Mouse (Mus musculus) left cerebral cortex, adult 11 months (tissue): ENCODE data around the gene Osbpl6.

Experiments
- DNase-seq: peaks from one replicate; pipeline ENCODE4 v3.0.0; 2022; ENCODE audit warnings: low spot score

Osbpl6 gene

DNA sequence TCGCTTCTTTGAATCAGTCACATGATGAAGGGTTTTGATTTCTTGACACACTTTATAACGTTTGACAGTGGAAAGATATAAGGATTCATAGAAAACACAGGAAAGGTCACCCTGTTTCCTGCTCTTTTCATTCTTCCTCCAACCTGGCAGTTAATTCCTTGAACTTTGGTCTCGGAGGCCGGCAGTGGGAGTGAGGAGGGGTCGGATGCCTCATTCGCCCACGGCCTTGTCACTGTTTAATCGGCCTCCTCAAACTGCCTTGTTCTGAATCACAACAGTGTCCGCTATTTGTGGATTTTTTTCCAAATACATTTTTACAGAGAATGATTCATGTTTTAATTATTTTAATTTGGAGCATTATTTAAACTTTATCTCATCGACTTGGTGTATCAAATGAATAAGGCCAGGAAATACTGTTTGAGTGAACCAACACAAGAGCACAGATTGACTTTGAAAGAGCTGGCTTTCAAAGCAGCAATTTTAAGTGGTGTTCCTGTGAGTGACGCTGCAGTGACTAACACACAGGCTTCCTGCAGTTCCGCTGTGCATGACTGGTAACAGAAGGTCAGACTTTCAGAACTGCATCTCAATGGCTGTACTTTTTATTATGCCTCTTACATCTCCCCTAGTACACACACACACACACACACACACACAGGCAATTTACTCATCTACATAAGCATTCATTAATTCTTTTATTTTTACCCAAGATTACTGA lies 98.0 kb downstream of the Osbpl6 start:
- DNase-seq: no peak

DNA sequence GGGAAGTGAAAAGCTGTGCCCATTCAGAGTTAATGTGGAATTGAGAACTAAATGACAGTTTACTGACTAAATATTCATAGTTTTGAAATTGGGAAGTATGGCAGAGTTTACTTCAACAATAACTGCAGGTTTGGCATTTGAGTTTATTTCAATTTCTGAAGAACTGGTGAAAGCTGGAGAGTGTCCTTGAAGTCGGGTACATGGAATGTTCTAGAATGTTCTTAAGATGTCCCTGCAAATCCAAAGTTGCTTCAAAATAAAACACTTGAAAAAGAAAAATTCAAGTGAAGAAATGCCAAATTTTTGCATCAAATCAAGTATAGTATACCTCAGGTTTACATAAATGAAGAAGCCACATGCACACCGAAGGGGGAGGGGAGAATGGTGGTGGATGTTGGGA lies 98.7 kb downstream of the Osbpl6 start:
- no peak for DNase-seq

DNA sequence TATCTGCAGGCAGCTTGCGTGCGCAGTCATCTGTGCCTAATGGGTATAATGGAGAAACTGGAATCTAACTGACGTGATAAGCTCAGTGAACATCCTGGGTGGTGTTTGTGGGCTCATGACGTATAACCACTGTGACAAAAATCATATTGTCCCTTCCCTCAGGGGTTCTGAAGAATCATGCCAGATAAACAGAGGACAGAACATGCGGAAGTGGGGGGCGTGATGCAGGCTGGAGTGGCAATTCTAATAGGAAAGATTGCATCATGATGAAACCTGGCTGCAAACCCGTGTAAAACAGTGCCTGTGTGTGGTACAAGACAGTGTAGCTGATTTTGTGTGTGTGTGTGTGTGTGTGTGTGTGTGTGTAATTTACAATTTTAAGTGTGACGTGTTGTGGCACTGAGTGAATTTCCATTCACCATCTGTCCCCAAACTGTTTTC lies 105.0 kb downstream of the Osbpl6 start:
- DNase-seq: no peak

DNA sequence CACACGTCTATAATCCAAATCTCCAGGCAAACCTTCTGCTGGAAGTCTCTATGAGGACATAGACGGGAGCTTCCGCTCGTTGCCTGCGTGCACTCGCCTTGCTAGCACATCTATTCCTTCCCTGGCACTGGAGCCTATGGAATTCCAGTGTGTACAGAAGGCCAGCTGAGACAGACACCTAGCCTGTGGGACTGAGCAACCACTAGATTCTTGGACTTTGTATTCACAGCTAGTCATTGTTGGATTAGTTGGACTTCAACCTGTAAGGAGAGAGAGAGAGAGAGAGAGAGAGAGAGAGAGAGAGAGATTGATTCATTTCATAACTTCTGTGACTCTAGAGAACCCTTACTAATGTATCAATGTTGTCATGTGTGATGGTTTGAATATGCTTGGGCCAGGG lies 105.8 kb downstream of the Osbpl6 start:
- DNase-seq: no peak

DNA sequence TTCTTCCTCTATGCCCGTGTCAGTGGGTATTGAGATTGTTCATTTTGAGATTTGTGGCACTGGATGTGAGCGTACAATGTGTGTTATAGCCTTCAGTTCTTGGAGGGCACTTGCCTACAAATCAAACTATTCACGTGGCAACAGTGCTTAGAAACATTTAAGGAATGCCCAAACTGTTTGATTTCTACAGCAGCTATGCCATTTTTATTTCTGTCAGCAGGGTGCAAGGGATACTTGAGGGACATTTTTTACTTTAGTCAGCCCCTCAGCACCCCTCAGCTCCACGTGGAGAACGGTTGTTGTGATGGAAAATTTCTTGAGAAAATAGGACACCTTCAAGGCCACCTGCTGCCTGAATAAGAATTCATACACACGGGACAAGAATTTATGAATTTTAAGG lies 106.6 kb downstream of the Osbpl6 start:
- no peak for DNase-seq

DNA sequence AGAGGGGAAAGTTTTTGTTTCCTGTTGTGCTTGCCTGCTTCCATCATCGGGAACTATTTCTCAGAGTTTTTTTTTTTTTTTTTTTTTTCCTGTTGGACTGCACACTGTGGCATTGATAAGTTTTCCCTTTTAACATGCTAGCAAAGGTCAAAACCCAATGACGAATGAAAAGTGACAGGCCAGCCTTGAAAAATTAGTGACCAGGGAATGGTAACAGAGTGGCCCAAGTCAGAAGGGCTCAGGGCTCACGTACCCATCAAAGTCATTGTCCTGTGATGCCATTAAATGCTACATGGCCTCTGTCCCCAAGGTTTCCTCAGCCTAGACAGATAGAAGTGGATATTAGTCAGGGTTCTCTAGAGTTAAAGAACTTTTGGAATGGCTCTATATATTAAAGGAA lies 107.0 kb downstream of the Osbpl6 start:
- no peak for DNase-seq

DNA sequence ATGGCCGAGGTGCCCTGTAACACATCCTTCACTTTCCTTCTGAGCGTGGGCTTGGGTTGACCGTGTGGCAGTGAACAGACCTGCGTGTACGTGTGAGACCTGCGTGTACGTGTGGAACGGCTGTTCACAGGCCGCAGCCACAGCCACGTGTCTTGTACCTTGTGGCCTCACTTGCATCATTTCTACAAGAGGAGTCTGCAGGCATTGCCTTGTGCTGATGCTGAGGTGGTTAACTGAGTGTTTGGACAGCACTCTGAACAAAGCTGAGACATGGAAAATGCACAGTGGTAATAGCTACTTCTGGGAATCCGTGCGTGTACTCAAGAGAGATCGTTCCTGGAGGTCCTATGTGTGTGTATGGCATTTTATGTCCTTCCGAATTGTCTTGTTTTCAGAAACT lies 111.2 kb downstream of the Osbpl6 start:
- no peak for DNase-seq

DNA sequence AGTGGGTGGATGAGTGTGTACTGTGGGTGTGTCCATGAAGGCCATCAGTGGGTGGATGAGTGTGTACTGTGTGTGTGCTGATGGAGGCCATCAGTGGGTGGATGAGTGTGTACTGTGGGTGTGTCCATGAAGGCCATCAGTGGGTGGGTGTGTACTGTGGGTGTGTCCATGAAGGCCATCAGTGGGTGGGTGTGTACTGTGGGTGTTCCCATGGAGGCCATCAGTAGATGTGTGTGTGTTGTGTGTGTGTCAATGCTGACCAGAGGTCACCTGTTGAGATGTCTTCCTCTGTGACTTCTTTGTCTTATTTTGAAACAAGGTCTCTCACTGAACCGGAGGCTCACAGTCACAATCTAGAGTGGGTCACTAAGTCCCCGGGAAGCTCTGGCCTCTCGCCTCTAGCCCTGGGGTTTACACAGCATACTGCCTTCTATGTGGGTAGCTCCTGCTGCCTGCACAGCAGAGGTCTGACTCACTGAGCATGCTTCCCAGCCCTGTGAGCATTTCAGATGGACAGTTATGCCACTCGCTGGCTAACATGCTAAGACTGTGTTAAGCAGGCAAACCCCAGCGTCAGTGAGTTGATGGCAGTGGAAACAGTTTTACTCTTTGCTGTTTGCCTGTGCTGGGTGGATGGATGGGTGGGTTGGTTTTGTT lies 112.2 kb downstream of the Osbpl6 start:
- DNase-seq: no peak

DNA sequence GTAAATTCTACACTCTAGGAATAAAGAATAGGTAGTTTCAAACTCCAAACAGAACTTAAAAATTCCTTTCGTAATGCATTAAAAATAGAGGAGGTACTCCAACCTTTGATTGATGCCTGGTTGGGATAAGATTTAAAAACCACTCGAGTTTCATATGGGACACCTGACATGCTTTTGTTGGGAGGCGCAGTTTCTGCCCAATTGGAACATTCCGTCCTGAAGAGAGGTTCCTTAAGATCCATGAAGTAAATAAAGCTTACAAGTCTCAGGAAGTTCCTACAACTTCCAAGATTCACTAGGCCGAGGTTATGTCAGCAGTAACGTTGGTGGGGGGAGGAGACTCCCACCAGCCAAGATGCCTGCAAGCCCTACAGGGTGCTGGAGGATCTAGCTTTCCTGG lies 115.3 kb downstream of the Osbpl6 start:
- no peak for DNase-seq

DNA sequence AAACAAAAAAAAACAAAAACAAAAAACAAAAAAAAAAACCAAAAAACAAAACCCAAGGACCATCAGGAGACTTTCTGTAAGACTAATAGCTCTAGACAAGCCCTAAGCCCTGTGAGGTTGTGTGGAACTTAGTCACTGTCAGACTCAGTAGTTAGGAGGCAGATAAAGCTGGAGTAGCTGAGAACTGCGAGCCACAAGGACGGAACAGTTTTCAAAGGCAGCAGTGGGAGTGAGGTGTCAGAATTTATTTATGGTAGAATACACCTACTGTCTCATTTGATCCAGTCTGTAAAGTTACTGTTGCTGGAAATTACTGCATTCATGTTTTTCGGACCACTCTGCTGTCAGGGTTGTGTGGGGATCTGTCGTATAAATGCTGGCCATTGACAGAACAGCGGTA lies 118.1 kb downstream of the Osbpl6 start:
- no peak for DNase-seq

DNA sequence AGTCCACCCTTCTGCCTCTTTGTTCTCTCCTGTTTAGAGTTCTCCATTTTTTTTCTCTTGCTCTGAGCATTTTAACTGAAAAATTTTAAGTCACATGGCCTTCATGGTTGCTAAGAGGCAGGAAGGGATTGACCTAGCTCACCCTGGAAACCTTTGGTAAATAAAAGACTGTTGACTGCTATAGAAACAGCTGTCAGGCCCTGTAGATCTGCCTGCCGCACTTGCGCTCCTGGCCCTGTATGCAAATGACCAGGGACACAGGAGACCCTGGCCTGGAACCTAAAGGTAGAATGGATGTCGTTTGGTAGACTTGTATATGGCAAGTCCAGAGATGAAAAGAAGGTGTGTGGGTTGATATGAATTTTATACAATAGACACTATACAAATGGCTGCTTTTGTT lies 119.3 kb downstream of the Osbpl6 start:
- no peak for DNase-seq

DNA sequence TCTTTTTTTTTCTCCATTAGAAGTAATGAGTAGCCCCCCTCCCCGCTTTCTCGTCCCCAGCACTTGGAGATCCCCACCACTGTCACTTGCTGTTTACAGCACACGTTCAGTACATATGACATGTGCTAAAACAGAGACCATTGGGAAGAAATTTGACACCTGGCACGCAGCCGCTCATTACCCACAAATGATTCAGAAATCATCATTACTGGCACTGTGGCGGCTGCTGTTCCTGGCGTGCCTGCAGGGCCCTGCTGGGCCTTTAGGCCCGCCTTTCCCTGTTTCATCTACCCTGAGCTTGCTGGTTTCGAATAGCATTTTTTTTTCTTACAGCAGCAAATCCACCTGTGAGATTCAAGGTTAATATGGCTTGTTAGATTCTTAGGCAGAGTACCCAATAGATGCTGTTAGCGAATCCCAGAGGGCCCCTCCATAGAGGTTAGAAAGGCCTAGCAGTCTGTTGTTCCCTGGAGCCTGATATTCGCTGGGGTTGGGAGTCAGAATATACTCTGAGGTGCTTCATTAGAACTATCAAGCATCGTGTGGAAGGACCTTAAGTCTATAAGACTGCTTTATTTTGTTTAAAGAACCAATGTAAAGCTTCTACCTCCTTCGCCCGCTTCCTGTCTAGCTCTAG lies 126.3 kb downstream of the Osbpl6 start:
- DNase-seq: no peak

DNA sequence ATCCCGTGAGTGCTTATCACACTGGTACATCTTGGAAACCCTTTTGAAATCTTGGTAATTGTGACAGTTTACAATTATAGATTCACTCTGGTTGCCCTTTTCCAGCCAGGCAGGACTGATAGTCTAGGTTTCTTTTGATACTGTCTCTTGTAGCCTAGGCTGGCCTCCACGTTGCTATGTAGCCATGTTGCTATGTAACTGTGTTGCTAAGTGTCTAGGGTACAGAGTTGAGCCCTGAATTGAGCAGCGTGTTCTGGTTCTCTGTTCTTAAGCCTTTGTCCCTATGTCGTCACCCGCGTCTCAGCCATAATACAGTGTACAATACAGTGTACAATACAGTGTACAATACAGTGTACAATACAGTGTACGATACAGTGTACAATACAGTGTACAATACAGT lies 128.6 kb downstream of the Osbpl6 start:
- no peak for DNase-seq

DNA sequence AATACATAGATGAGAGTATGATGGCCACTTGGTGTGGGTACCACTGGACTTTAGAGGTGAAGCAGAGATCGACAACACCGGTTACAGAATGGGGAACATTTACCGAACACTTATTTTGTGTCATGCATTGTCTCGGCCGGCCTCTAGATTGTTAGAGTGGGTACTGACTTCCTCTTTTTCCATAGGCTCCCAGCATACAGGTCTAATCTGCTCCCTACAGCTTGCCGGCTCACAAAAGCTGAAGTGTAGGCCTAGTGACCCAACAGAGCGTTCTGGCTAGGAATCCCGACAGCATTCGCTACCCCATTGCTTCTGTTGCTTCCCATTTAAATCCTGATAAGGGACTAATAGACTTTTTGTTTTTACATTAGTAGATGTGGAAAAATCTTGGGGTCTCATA lies 135.6 kb downstream of the Osbpl6 start:
- DNase-seq: no peak

DNA sequence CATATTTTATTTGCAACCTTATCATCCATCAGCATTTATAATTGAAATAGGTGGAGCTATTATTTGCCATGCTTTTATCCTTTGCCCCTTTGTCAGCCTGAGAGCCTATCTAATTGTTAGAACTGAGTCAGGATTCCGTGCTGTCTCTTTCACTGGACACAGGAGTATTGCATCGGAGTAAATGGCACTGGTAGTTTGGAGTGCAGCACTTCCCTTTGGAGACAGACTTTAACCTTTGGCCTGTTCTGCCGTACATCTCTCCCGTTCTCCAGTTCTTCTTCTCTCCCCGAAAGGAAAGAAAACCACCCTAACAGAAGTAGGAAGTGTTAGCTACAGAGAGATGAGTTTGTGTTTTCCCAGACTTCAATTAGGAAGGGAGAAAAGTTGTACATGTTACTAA lies 136.6 kb downstream of the Osbpl6 start:
- no peak for DNase-seq

DNA sequence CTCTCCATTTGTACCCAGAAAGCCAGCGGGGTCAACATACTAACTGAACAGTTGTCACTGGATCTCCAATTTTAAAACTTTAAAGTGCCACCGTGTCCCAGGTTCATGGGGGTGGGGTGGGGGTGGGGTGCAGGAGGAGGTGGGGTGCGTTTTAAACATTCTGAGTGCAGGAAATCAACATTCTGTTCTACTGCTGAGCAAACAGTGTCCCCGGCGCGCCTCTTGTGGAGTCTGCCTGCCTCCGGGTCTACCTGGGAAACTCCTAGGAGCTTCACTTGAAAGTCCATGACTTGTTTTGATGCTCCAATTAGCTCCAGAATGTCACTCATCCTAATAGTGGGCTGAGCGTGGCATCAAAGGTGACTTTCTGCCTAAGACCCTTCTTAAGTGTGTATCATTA lies 139.2 kb downstream of the Osbpl6 start:
- no peak for DNase-seq

DNA sequence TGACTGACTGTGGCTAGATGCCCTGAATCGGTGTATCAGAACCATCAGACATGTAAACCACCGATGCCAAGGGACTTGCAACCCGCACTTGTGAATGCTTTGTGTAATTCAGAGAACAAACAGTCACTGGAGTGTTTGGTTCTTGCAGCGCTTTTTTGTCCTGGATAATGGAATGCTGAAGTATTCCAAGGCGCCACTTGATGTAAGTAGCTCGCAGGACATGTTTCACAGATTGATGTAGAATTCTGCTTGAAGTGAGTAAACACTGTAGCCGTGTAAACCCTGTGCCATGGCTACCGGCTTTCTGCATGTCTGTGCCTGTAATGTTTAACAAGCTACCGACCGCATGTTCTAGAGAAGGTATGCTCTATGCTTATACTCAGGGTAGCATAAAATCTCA lies 141.9 kb downstream of the Osbpl6 start:
- DNase-seq: no peak

DNA sequence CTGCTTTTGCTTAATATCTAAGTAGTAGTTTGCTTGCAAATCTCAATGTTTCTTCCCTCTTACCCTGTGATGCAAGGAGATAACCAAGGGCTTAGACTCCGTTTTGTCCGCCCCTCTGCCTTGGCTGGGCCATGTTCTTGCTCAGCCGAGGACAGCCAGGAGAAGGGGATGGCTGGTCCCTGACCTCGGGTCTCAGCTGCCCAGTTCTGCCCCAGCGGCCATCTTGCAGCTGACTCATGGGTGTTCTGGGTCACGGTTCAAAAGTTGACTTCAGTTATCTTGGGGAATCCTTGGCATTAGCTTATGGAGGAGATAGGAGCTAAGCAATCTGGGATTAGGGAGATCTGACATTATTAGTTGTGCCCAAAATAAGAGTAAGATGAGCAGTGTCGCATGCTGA lies 142.5 kb downstream of the Osbpl6 start:
- DNase-seq: no peak

DNA sequence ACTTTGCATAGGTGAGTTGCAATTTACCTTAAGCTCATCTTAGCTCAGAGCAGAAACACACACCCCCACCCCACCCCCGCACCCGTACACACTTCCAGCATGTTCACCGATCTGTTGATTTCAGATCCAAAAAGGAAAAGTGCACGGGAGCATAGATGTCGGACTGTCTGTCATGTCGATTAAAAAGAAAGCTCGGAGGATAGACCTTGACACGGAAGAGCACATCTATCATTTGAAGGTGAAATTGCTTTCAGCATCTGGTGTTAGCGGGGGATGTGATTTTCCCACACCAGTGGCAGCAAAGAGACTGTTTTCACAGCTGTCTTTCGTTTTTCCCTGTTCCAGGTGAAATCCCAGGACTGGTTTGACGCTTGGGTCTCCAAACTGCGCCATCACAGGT lies 143.0 kb downstream of the Osbpl6 start:
- DNase-seq: no peak

DNA sequence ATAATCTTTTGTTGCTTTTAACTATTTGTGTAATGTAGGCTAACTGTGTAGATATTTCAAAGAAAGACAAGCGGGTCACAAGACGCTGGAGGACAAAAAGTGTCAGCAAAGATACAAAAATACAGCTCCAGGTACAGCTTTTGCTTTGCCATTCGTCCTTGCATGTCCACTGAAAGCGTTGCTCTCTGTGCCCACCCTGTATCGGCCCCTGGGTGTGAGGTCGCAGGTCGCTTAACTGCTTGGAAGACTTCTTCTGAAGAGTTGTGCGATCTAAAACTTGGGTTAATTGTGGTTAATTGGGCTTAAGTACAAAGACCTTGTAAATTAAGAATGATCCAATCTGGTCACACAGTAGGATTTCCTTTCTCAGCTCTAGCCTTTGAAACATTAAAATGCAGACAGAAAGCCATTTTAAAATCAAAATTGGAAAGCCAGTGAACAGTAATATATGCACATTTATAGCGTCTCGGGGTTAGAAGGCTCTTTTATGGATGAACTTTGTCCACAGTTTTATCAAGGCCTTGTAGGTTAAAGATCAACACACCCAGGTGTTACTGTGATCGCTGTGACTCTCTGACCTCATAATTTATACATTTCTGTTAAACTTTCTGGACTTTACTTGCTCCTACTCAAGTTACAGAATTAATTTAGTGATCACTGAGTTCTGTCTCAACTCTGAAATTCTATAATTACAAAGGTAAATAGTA lies 149.7 kb downstream of the Osbpl6 start:
- DNase-seq: no peak

DNA sequence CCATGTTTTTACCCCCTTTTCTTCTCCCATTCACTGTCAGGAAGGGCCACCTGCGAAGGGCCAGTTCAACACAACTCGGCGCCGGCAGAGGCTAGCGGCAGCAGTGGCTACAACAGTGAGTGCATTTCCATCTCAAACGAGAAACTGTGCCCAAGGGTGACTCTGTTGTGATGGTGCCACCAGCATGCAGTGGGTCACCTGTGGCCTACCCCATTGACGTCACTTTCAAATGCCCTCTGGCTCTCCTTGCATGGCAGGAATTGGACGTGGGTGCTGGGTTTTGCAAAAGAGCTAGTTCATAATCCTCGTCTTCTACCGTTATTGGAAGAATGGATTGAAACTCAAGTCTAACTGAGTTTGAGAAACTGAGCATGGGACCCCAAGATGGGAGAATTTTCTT lies 153.8 kb downstream of the Osbpl6 start:
- DNase-seq: no peak

DNA sequence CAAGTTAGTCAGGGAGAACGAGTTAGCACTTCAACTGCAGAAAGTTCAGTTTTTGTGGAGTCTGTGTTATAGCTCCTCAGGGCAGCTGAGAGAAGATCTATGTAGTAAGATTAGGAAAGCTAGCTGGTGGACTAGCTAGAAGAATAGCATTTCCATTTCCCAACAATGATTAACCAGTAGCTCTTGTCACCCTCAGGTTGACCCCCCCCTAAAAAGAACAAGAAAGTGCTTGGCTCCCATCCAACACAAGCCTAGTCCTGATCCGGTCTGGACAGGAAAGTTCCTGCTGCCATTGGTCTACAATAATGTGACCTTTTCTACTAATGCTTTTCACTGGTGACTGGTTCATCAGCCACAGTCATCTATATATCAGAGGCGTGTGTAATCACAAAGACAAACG lies 157.6 kb downstream of the Osbpl6 start:
- no peak for DNase-seq

DNA sequence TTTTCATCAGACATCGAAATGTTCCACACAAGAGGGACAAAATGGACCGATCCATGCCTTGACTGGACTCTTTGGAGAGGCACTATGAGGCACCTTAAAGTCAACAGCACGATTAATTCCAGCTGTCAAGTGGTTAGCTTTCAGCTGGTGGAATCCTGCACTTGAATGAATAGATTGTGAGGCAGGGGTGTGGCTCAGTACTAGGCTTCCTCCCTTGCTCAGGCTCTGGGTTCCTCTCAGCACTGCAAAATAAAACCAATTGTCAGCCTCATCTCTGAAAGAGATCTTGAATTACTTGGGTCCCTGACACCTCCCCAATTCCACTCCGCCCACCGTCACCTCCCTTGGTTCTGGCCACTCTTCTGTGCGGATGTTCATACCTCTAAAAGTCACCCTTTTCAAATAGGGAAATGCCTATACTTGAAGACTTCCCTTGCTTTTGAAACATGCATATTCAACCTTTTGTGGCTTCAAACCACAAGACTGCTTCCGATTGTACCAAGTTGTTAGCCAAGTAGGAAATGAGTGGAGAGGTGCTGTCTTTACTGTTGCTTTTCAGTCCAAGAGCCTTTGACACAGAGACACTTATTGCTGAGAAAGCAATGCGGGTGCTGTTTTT lies 160.7 kb downstream of the Osbpl6 start:
- no peak for DNase-seq
